Mouse (Mus musculus): Measurements from ENCODE around the gene Rbmx. TPM values are rescaled to one million over a fixed set of nuclear protein-coding genes. Genes with fewer than 3 reads are reported as not detected.

Gene Rbmx
- 10 to 100 TPM; 71.9 to 72.2 TPM for polyA plus RNA-seq (2017; shearing (Covaris generic))

GRCm38 (mm10) chrX:57392367-57393246 is at the start of gene Rbmx:
TSS of gene Rbmx (minus strand) at chrX:57393036.
- peak; percentile 94 for ATAC-seq

- no peak for ATAC-seq
Measured at GRCm38 (mm10) chrX:57433897-57434296, 41.1 kb upstream of the Rbmx start.

GRCm38 (mm10) chrX:57431610-57432009 is 38.8 kb upstream of the Rbmx start:
- no peak for ATAC-seq

- ATAC-seq = no peak
Measured at GRCm38 (mm10) chrX:57408769-57409168, 15.9 kb upstream of the Rbmx start, which contains the start of gene Gm364. TSS of gene Gm364 (plus strand) at chrX:57409154.

GRCm38 (mm10) chrX:57403651-57404050 is 10.8 kb upstream of the Rbmx start:
- ATAC-seq = peak; percentile 36

GRCm38 (mm10) chrX:57401388-57401787 is 8.6 kb upstream of the Rbmx start:
- no peak for ATAC-seq

- ATAC-seq = no peak
Measured at GRCm38 (mm10) chrX:57393412-57393811, 576 bp upstream of the Rbmx start.

- ATAC-seq = no peak
Measured at GRCm38 (mm10) chrX:57380915-57381314, 11.9 kb downstream of the Rbmx start.

- no peak for ATAC-seq
Measured at GRCm38 (mm10) chrX:57378579-57378978, 14.3 kb downstream of the Rbmx start.

GRCm38 (mm10) chrX:57377096-57377495 is 15.7 kb downstream of the Rbmx start:
- no peak for ATAC-seq

GRCm38 (mm10) chrX:57374029-57374428 is 18.8 kb downstream of the Rbmx start:
- no peak for ATAC-seq

GRCm38 (mm10) chrX:57373543-57373942 is 19.3 kb downstream of the Rbmx start:
- no peak for ATAC-seq

GRCm38 (mm10) chrX:57372965-57373364 is 19.9 kb downstream of the Rbmx start:
- ATAC-seq = no peak

- no peak for ATAC-seq
Measured at GRCm38 (mm10) chrX:57364891-57365569, 27.8 kb downstream of the Rbmx start.

GRCm38 (mm10) chrX:57359316-57359715 is 33.5 kb downstream of the Rbmx start:
- ATAC-seq = no peak

GRCm38 (mm10) chrX:57339220-57339619 is 53.6 kb downstream of the Rbmx start:
- ATAC-seq = no peak

GRCm38 (mm10) chrX:57338371-57339211 is 54.2 kb downstream of the Rbmx start, which contains the start of gene Arhgef6:
TSS of gene Arhgef6 (minus strand) at chrX:57338729.
- ATAC-seq = peak; percentile 69

GRCm38 (mm10) chrX:57337582-57337981 is 55.3 kb downstream of the Rbmx start:
- ATAC-seq = peak; percentile 62

GRCm38 (mm10) chrX:57336958-57337357 is 55.9 kb downstream of the Rbmx start:
- ATAC-seq = peak; percentile 25

- no peak for ATAC-seq
Measured at GRCm38 (mm10) chrX:57335313-57335712, 57.5 kb downstream of the Rbmx start.

Measured in activated CD4-positive, CD25-positive, alpha-beta regulatory T cell, adult 4 months (primary cell).